Mouse (Mus musculus): ENCODE measurements around the gene Sparcl1. TPM values are rescaled to one million over a fixed set of nuclear protein-coding genes. Genes with fewer than 3 reads are reported as not detected.
A peak's percentile ranks its signal among the peaks of the same experiment; 100 is the strongest.

Sparcl1 gene
- polyA plus RNA-seq, 1 experiment from 2014 or later: 5.2 TPM

- 28% methylated on average over 7 of the region's 7 CpGs for WGBS (ENCODE audit: insufficient replicate concordance)
- ATAC-seq: peak; percentile 31
- no peak for DNase-seq
Observed at GRCm38 (mm10) chr5:104149349-104149748, 35.8 kb upstream of the Sparcl1 start.

GRCm38 (mm10) chr5:104144057-104144456 lies 30.5 kb upstream of the Sparcl1 start:
- Histone ChIP-seq H3K4me1 (ENCODE audit: insufficient read depth) (no peaks in the 10 kb centered on the region), H3K4me2 (ENCODE audit: low read depth, low read length) (no peak overlapping the region), H3K36me3 (replicated peaks; ENCODE audit: insufficient read depth, low read length) (no peaks in the 10 kb centered on the region), H3K4me3 (ENCODE audit: low read depth, low read length) (no peak overlapping the region), H3K27me3 (ENCODE audit: insufficient read depth, low read length) (no peaks in the 10 kb centered on the region), H3K9ac (replicated peaks) (no peak overlapping the region), H3K9me3 (ENCODE audit: low read length) (no peaks in the 10 kb centered on the region), H3K27ac (ENCODE audit: low read depth) (no peak overlapping the region)
- ATAC-seq (no peak), DNase-seq (no peak)
- no peak for TF ChIP-seq EP300 (IDR thresholded peaks at IDR 0.05; ENCODE audit: low read depth)
- no peak for TF ChIP-seq CTCF (IDR thresholded peaks at IDR 0.05; ENCODE audit: low read depth)
- WGBS (ENCODE audit: insufficient replicate concordance): 73% methylated on average over 4 of the region's 4 CpGs

More at GRCm38 (mm10) chr5:104149349-104149748, 35.8 kb upstream of the Sparcl1 start:
- Histone ChIP-seq H3K4me1 (ENCODE audit: insufficient read depth) (no peaks in the 10 kb centered on the region), H3K9me3 (ENCODE audit: low read length) (no peaks in the 10 kb centered on the region), H3K27me3 (ENCODE audit: insufficient read depth, low read length) (no peaks in the 10 kb centered on the region), H3K4me2 (ENCODE audit: low read depth, low read length) (no peak overlapping the region), H3K36me3 (replicated peaks; ENCODE audit: insufficient read depth, low read length) (no peaks in the 10 kb centered on the region), H3K9ac (replicated peaks) (no peak overlapping the region), H3K4me3 (ENCODE audit: low read depth, low read length) (no peak overlapping the region), H3K27ac (ENCODE audit: low read depth) (no peak overlapping the region)
- TF ChIP-seq CTCF (IDR thresholded peaks at IDR 0.05; ENCODE audit: low read depth) (no peak), EP300 (IDR thresholded peaks at IDR 0.05; ENCODE audit: low read depth) (0 out of 2 replicates have a peak, but pooled peaks have one; percentile 20)

GRCm38 (mm10) chr5:104141067-104141466 lies 27.5 kb upstream of the Sparcl1 start:
- Histone ChIP-seq H3K27me3 (ENCODE audit: insufficient read depth, low read length) (no peaks in the 10 kb centered on the region), H3K9me3 (ENCODE audit: low read length) (no peaks in the 10 kb centered on the region), H3K36me3 (replicated peaks; ENCODE audit: insufficient read depth, low read length) (no peaks in the 10 kb centered on the region), H3K9ac (replicated peaks) (no peak overlapping the region), H3K4me1 (ENCODE audit: insufficient read depth) (no peaks in the 10 kb centered on the region), H3K27ac (ENCODE audit: low read depth) (no peak overlapping the region), H3K4me3 (ENCODE audit: low read depth, low read length) (no peak overlapping the region), H3K4me2 (ENCODE audit: low read depth, low read length) (no peak overlapping the region)
- DNase-seq (no peak), ATAC-seq (no peak)
- TF ChIP-seq EP300 (IDR thresholded peaks at IDR 0.05; ENCODE audit: low read depth) (no peak), CTCF (IDR thresholded peaks at IDR 0.05; ENCODE audit: low read depth) (peak; percentile 24; the same call in 1 of the 2 replicates)
- WGBS (ENCODE audit: insufficient replicate concordance): 52% methylated on average over 2 of the region's 2 CpGs

GRCm38 (mm10) chr5:104137920-104138541 lies 24.5 kb upstream of the Sparcl1 start:
- Histone ChIP-seq H3K36me3 (replicated peaks; ENCODE audit: insufficient read depth, low read length) (no peaks in the 10 kb centered on the region), H3K4me2 (ENCODE audit: low read depth, low read length) (no peak overlapping the region), H3K27ac (ENCODE audit: low read depth) (no peak overlapping the region), H3K9me3 (ENCODE audit: low read length) (no peaks in the 10 kb centered on the region), H3K4me1 (ENCODE audit: insufficient read depth) (no peaks in the 10 kb centered on the region), H3K9ac (replicated peaks) (no peak overlapping the region), H3K27me3 (ENCODE audit: insufficient read depth, low read length) (no peaks in the 10 kb centered on the region), H3K4me3 (ENCODE audit: low read depth, low read length) (no peak overlapping the region)
- WGBS (ENCODE audit: insufficient replicate concordance): 68% methylated on average over 10 of the region's 10 CpGs
- DNase-seq (no peak), ATAC-seq (no peak)
- TF ChIP-seq CTCF (IDR thresholded peaks at IDR 0.05; ENCODE audit: low read depth) (no peak), EP300 (IDR thresholded peaks at IDR 0.05; ENCODE audit: low read depth) (no peak)

GRCm38 (mm10) chr5:104133752-104134151 lies 20.2 kb upstream of the Sparcl1 start:
- Histone ChIP-seq H3K9ac (replicated peaks) (no peak overlapping the region), H3K9me3 (ENCODE audit: low read length) (no peaks in the 10 kb centered on the region), H3K27me3 (ENCODE audit: insufficient read depth, low read length) (no peaks in the 10 kb centered on the region), H3K4me3 (ENCODE audit: low read depth, low read length) (no peak overlapping the region), H3K36me3 (replicated peaks; ENCODE audit: insufficient read depth, low read length) (no peaks in the 10 kb centered on the region), H3K4me1 (ENCODE audit: insufficient read depth) (no peaks in the 10 kb centered on the region), H3K27ac (ENCODE audit: low read depth) (no peak overlapping the region), H3K4me2 (ENCODE audit: low read depth, low read length) (no peak overlapping the region)
- no peak for ATAC-seq
- 53% methylated on average over 4 of the region's 4 CpGs for WGBS (ENCODE audit: insufficient replicate concordance)
- TF ChIP-seq CTCF (IDR thresholded peaks at IDR 0.05; ENCODE audit: low read depth): no peak
- DNase-seq: no peak

GRCm38 (mm10) chr5:104131544-104131943 lies 18.0 kb upstream of the Sparcl1 start:
- 33% methylated on average over 4 of the region's 4 CpGs for WGBS (ENCODE audit: insufficient replicate concordance)
- no peaks in the 10 kb centered on the region for H3K36me3 ChIP-seq (replicated peaks; ENCODE audit: insufficient read depth, low read length)
- no peaks in the 10 kb centered on the region for H3K27me3 ChIP-seq (ENCODE audit: insufficient read depth, low read length)
- no peak overlapping the region for H3K27ac ChIP-seq (ENCODE audit: low read depth)
- DNase-seq (no peak), ATAC-seq (no peak)
- H3K4me2 ChIP-seq (ENCODE audit: low read depth, low read length): no peak overlapping the region
- TF ChIP-seq EP300 (IDR thresholded peaks at IDR 0.05; ENCODE audit: low read depth) (no peak), CTCF (IDR thresholded peaks at IDR 0.05; ENCODE audit: low read depth) (peak; percentile 62)
- H3K4me3 ChIP-seq (ENCODE audit: low read depth, low read length): no peak overlapping the region
- no peak overlapping the region for H3K9ac ChIP-seq (replicated peaks)
- no peaks in the 10 kb centered on the region for H3K9me3 ChIP-seq (ENCODE audit: low read length)
- no peaks in the 10 kb centered on the region for H3K4me1 ChIP-seq (ENCODE audit: insufficient read depth)
